Mouse (Mus musculus) lung, adult 2 months (tissue): ENCODE measurements at regions not wholly inside any gene's neighbourhood (a gene's known extent, or its start where the extent isn't known, plus 50 kb on each side); places are given as distances from the start of the nearest gene placed in this dataset.

Experiments
- CTCF ChIP-seq: fragments of 200-500 bp; IDR thresholded peaks from 2 replicates; pipeline ENCODE4 v1.5.1; 2011; ENCODE audit warnings: mild to moderate bottlenecking, low read length, control low read depth; ENCODE audit not compliant: insufficient read depth
- POLR2A ChIP-seq: fragments of 200-500 bp; IDR thresholded peaks from 2 replicates; pipeline ENCODE4 v1.6.1; 2011; ENCODE audit warnings: low read depth, mild to moderate bottlenecking, control low read depth, low read length, borderline replicate concordance; ENCODE audit errors: extremely low read depth

- TF ChIP-seq CTCF (no peak), POLR2A (no peak)
These were observed 74.8 kb upstream of the Podxl start for GRCm38 (mm10) chr6:31638434-31639220.
